Mouse (Mus musculus) frontal cortex, postnatal 14 days (tissue): ENCODE measurements at regions not wholly inside any gene's neighbourhood (a gene's known extent, or its start where the extent isn't known, plus 50 kb on each side); places are given as distances from the start of the nearest gene placed in this dataset.

ENCODE experiments used
- DNase-seq, 2 experiments: peaks; one replicate each; pipeline ENCODE4 v3.0.0; 2022; ENCODE audit warnings: low spot score in 2 of 2

DNA sequence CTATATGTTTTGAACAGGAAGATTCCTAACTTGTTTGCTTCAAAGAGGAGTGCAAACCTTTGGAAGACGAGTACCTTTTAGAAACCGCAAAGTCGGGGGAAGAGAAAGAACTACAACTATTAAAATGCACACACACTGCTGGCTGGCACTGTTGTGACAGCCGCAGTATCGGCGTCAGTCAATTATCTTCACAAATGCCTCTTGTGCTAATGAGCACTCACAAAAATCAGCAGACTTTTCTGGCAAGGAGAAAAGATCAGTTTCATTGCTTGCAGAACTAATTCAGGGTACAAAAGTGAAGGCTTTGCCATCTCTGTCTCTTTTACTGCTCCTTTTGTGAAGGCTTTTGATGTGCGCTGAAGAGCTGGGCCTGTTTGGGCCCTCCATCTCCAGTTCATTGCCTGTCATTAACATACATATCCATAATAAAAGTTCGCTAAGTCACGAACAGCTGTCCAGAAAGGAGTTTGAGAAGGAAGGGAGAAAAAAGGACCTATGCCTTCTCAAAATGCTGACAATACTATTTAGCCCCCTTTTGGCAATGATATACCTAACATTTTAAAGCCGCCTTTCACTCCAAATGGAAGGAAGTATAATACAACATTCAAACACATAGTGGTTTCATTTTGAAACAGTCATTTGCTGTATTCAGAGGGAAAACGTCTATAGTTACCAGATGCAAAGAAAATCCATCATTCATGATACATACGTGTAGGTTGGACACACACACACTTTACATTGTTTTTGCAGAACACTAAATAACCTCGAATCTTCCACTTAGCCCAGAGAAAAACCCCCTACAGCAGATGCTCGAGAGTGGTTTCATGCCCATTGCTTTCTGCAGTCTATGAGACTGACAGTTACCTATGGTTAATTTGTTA, 186.6 kb upstream of the Sp8 start:
- no peak for DNase-seq

DNA sequence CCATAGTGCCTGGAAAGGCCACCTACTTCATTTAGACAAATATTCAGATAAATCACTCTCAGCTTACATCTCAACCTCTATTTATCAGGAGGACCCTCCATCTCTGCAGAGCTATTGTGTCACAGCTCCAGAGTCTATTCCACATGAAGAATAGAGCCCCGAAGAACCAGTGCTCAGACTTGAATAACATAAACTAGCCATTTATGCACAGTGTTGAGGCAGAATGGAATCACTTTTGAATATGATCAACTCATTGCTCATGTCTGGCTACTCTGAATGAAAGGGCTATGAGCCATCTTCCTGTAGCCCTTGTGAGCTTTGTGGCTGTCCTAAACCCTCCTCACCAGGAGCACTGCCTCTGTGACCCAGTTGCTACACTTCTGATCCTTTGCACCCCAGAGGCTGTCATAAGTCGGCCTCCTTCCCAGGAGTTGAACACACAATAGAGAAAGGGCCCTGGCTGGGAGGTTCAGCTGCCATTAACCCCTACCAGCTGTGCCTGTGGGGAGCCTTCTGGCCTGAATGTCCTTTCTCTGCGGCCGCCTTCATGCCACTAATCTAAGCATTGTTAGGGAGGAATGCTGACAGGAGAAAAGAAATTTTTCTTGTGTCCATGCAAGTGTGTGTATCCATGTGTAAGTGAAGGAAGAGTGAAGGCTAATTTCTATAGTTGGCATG, 195.5 kb upstream of the Sp8 start:
- no peak for DNase-seq

DNA sequence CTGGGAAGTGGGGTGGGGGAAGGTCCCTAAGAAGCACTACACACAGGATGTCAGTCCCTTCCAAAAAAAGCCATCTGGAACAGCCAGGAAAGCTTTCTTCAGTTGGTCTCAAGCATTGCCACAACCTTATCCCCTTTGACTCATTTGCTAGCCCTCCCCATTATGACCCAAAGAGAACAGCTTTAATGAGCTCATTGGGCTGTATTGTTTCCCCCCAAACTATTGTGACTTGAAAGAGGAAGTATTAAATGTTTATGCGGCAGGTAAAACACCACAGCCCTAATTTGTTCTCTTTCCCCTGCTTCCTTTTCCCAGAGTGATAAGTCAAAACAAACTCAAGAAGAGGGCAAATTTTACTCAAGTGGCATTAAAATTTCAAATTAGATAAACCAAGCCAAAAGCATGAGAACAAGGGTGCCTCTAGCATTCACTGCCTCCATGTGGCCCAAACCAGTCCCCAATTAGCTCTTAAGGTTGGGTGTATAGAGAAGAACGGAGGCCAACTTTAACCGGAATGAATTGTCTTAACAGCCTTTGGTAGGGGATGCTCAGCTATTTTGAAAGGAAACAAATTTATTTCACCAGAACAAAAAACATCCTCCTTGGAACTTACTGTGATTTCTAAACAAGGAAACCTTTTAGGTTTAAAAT, 196.7 kb upstream of the Sp8 start:
- no peak for DNase-seq

DNA sequence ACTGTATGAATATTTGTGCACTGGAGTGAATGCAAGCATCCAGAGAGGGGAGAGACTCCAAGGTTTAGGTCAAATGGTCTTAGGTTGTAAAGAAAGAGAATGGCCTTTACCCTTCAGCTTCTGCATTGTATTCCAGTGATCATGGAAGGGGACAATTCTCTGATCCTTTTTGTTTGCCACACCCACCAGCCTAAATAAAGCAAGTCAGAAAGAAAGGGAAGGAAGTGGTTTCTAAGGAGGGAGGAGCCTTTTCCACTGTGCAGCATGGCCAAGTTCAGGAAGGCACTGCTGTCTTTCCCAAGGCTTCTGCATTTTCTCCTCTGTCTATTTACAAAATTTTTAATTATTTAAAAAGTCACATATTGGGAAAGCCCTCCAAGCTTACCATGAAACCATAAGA, 197.5 kb upstream of the Sp8 start:
- no peak for DNase-seq

DNA sequence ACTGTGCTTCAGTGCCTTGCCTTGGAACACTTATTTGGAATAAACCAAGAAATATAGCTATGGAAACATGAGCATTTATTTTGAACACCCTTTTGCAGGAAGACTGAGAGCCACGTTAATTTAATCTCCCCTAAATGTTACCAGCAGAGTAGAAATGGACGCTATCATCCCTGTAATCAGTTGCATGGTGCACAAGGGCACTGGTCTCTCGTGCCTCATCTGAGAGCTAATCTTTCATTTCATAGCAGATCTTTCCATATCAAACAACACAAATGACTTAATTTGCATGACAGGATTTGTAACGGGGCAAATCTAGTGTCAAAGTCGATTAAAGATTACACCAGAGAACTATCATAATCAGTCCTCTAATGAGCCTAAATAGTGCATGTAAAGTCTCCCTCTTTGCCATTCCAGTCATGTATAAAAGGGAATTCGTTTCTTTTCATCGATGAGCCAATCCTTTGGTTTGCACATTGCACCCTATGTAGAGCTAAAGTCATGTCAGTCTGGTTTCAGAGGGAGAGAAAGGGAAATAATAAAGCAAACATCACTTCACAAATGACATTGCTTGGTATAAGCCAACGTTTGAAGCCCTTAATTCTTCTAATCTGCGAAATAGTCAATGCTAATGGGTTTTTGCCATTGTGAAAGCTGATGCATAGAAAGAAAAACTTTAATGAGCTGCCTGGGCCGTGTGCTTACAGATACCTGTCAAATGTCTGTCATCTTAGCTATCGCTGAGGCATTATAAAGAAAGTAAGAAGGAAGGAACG, 198.7 kb upstream of the Sp8 start:
- no peak for DNase-seq

DNA sequence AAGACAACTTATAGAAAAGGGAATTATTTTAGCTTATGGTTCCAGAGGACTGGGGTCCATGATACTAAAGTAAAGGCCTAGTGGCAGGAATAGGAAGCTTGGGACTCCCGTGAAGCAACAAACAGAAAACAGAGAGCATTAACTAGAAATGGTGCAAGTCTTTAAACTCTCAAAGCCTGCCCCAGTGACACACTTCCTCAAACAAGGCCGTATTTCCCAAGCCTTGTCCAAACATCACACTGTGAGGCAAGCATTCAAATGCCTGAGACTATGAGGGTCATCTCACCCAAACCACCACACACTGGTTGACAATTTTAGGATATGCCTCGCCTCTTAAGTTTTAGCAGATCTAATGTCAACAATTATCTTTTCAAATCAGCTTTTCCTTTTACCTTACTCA, 205.2 kb upstream of the Sp8 start:
- DNase-seq, result no peak

DNA sequence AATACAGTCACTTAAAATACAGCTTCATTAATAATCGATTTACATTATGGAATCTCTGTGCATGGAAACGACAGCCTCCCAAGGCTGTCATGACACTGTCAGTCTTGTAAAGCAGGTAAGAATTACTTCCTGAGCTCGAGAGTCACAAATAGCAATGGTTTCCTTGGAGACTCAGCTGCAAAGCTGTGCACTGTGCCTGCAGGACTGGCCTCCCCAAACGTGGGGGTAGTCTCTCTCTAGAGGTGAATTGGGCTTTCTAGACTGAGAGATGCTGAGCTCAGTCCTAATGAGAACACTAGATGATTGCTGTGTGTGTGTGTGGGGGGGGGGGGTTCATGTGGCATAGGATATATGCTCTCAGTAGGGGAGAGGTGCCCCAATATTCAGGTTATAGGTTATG, 208.9 kb upstream of the Sp8 start:
- no peak for DNase-seq

DNA sequence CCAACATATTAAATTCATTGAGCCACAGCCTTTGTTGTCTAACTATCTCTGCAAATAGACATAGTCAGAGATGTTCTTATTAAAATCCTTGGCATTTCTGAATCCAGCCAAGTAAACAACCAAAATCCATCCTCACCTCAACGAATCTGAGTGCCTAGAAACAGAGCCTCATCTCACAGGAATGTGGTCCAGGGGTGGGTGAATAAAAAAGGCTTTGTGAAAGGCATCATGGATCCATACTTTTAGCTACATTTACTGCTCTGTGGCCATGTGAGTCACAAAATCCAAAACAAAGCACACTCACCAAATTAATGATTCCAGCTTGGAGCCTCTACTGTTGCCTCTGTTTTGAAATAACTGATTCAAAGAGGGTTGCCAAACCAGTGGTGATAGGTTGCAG, 210.7 kb upstream of the Sp8 start:
- no peak for DNase-seq

DNA sequence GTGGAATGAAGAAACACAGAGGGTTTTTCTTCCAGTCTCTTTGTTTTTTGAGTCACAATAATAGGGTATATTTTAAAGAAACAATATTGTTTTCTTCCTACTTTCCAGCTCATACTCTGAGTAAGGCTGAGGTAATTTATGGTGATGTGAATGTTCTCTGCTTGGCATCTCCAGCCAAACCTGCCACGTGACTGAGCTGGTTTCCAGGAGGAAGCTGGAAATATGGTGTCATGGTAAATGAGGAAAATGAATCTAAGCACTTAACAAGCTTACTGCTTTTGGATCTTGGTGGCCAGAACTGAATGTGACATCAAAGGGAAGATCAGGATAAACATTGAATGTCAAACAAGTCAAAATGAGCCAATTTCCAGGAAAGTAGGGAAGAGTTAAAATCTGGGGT, 215.8 kb upstream of the Sp8 start:
- DNase-seq, result no peak

DNA sequence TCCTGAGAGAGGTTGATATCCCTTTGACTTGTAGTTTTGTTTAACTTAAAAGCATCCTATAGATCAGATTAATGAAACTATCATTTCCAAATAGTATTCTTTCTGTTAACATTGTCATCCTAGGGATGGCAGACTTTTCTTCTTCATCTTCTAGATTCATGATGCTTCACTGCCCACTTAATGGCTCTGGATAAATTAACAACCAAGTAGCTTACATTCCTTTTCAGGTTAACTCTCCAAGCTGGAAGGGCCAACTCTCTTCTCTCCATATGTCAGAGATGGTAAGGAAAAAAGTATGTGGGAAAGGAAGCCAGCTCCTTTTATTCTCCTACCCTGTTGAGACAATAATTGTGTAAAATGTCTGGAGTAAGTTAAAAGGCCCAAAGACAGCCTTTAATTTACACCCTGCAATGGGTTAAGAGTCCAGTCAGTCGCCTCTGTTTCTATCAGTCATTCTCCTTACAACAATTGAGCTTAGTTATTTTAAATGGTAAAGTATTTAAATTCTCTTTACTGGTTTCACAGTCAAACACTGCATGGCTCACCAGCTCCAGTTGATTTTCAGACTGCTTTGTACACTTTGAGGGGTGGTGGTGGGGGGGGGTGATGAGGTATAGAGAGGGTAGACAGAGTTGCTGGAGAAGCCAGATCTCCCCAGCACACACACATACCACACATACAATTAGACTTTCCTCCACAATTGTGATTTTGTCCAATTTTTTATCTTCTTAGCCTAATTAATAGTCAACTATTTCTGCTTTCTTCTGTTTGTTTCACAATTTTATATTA, 224.2 kb upstream of the Sp8 start:
- no peak for DNase-seq

DNA sequence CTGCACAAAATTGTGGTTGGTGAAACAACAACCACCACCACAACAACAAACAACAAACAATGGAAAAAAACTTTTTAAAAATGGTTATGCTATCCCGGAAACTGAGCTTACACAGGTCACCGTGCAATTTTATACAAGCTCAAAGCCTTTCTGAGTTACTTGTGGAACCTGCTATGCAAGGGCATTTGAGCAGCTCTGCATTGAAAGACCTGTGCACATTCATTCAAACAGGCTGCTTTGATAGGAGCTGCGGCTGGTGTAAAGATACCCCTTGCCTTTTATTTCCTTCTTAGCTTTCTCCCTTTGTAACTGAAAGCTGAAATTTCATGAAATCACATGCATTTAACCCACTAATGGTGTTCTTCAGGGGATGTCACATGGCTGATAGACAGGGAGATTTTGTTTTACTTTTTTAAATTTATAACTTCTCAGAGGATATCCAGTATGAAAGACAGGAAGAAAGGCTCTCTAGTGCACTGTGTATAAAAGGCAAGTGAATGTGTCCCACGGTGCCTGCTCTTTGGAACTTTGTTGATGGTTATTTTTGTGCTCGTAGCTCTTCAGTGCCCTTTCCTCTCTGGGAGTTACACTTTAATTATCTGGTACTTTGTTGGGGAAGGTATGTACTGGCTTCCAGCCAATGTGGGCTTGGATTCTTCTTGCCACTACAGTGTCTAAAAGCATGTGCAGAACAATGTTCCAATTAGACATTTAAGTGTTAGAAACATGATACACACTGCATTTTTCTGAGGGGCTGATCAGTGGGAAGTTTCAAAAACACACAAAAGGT, 225.1 kb upstream of the Sp8 start:
- DNase-seq, result no peak

DNA sequence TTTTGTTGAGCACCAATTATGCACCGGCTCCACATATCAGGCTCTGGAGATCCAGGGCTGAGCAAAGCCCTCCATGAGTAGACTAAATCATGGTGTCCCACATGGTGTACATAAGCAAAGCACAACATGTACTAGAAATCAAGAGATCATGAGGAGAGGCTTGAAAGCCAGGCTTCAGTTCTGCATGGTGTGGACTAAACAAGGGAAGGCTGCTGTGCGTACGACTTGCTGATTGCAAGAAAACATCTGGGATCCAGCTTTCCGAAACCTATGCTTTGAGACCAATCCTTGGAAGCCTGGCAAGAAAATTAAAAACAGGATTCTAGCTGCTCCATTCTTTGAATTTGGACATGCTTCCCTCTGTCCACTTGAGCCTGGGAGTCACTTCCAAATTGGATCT, 249.1 kb upstream of the Sp8 start:
- DNase-seq, result no peak

DNA sequence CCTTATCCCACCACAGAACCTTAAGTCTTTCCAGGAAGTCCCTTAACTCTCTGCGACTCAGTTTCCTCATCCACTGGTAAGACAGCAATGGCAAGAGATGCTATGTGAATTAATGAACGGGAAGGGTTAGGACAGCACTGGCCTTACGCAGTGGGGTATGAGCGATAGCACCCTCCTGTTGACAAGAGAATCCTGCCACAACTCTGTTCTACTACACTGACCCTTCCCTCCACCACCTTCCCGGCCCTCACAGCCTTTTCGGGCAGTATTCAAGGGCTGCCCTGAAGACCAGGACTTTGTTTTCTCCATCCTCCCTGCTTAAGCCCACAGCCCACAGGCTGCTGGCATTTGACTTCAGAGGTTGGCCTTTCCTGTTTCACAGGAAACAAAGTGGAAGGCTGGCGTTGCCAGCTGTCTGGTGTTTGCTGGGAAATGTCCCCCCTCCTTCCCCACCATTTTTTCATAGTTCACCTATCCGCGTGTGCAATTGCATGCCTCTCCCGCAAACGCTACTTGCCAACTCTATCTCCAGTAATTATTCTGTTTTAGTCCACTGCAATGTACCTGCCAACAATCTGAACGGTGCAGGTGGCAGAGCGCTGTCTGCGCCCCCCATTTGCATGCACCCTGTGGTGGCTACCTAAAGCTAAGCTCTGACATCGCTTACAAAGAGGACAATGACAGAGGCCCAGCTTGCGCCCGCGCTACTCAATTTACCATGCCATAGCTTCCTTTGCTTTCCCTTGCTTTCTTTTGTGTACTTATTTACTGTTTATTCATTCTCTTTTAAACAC, 251.2 kb upstream of the Sp8 start:
- DNase-seq, result no peak

DNA sequence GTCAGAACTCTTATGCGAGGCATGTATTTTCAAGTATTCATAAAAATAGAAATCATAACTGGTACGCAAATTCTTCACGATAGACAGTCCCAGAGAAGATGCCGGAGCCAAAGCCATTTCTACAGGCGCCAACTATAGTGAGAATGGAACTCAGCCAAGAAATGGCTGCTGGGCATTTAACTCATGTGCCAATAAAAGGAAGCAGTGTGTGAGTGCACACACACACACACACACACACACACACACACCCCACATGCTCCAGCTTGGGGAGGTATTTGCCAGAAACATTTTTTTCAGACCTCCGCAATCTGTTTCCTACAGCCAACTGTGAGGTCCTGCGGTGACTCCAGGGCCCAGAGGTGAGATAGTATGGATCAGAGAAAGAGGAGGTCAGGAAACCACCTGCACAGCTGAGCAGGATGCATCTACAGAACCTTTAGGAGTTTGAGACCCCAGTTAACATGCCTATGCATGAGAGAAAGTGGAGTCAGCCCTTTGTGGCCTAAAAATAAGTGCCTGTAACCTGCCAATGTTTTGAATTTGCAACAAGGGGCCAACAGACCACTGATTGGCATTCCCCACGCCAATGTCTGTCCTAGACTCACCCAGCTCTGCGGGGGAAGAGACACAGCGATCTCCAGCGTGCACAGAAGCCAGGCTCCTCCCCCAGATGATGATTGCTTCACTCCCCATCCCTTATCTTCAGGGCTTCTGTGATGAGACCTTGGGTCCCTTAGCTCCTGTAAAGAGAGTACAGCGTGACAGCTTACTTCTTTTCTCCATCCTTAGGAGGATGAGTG, 262.1 kb upstream of the Sp8 start:
- DNase-seq, result no peak

DNA sequence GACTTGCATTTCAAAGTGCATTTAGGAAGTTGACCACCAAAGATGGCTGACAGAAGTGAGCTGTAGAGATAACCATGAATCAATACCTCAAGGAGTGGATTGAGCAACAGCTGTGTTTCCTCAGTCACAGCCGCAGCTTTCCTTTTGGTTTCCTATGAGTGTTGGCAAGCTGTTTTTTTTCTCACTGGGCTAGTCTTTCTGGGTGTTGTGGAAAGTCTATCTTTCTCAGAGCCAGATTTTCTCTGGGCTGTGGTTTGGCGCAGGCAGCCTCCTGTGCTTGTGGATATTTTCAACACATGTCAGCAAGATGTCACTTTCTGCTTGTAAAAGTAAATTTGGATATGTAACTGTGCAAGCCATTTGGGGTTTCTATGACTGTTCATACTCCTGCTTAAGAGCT, 268.6 kb upstream of the Sp4 start:
- peak in 1 of 2 experiments; percentile 11 for DNase-seq

DNA sequence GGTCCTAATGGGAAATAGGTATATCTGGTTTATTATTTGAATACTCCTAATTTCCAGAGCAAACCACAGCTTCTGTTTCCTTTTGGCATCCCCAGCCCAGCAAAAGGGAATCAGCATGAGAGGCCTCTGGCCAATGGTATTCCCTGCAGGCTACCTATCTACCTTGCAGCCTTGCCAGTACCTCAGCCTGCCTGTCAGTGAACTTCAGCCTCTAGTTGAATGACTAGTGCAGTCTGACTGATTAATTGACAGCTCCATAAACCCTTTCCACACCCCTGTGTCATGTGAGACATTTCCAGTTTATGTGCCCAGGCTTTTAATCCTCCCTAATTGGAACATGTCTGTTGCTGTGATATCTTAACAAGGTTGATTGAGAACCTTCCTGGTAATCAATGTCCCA, 265.4 kb upstream of the Sp4 start:
- no peak for DNase-seq

DNA sequence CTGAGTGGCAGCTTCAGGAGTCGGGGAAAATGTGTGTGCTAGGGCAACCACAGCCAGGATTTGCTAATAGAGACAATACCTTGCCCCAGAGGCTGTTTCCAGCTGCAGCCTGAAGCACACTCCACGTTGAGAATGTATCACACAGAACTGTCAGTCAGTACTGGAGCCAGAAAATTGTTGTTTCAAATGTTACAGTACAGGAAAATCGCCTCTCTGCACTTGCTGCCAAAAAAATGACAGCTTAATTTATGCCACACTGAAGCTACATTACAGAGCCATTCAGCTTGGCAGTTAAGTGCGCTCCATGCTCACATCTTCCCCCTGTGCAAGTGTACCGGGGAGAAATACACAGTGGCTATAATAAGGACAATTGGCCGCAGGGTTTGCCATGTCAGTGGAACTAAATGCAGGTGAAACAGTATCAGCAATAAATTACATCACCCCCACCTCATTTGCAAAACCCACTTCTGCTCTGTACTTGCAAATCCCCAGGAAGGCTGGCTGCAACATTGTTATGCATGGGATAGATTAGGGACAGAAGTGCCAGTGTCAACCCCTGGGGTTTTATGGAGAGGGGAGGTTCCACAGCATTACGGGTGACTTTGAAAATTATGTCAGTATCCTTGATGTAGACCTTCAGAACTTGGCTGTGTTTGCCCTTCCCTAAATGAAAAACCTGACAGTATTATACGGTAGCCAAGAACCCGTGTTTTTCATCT, 263.3 kb upstream of the Sp4 start:
- no peak for DNase-seq

DNA sequence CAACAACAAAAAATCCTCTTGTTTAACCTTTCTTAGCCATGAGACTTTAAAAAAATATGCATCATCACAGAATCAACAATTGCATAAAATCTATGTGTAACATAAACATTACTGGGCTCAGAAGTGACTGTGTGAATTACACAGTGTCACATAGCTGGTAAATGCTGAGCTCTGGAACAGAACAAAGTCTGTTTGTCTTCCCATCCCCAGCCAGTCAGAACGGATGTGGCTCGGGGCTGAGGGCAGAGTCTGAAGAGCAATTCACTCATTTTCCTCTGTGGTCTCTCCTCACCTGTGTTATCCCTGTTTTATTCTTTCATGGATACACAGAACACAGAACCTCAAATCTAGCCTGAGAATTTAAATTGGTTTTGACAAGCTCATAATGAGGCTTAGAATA, 261.0 kb upstream of the Sp4 start:
- no peak for DNase-seq
